Mouse (Mus musculus) ovary, postnatal 14 days (tissue): ENCODE measurements around the gene Rpl41.
"Not testable (repeated sequence)": the region's sequence is repeated elsewhere in the genome, so short reads cannot be mapped to it uniquely, and the experiment has no call there.

Source experiments
- DNase-seq: peaks from one replicate; pipeline ENCODE4 v3.0.0; 2022; ENCODE audit warnings: low spot score

The Rpl41 gene

GRCm38 (mm10) chr10:128555567-128555966, 6.5 kb upstream of the Rpl41 start:
- DNase-seq, result not testable (repeated sequence)

GRCm38 (mm10) chr10:128550144-128550823, 1.2 kb upstream of the Rpl41 start:
- DNase-seq, result not testable (repeated sequence)

GRCm38 (mm10) chr10:128549682-128550057, 565 bp upstream of the Rpl41 start:
- not testable (repeated sequence) for DNase-seq

GRCm38 (mm10) chr10:128548051-128548791, 884 bp downstream of the Rpl41 start:
- DNase-seq, result not testable (repeated sequence)

- peak; percentile 82 for DNase-seq
Measured at GRCm38 (mm10) chr10:128547361-128548032, 1.6 kb downstream of the Rpl41 start, which contains the start of gene Zc3h10. Zc3h10 (minus strand) TSS chr10:128547774.

- DNase-seq, result no peak
Measured at GRCm38 (mm10) chr10:128546787-128547186, 2.3 kb downstream of the Rpl41 start.

- DNase-seq, result no peak
Measured at GRCm38 (mm10) chr10:128546361-128546760, 2.7 kb downstream of the Rpl41 start.

- no peak for DNase-seq
Measured at GRCm38 (mm10) chr10:128545570-128545898, 3.6 kb downstream of the Rpl41 start.

GRCm38 (mm10) chr10:128544674-128545569, 4.2 kb downstream of the Rpl41 start:
- DNase-seq, result no peak

- DNase-seq, result no peak
Measured at GRCm38 (mm10) chr10:128544151-128544657, 4.9 kb downstream of the Rpl41 start.

GRCm38 (mm10) chr10:128543100-128543499, 6.0 kb downstream of the Rpl41 start:
- DNase-seq, result no peak

GRCm38 (mm10) chr10:128538340-128538870, 10.7 kb downstream of the Rpl41 start:
- DNase-seq, result no peak

GRCm38 (mm10) chr10:128536266-128536940, 12.7 kb downstream of the Rpl41 start:
- DNase-seq, result peak; percentile 83

GRCm38 (mm10) chr10:128535624-128536265, 13.4 kb downstream of the Rpl41 start:
- DNase-seq, result no peak

- no peak for DNase-seq
Measured at GRCm38 (mm10) chr10:128535206-128535605, 13.9 kb downstream of the Rpl41 start.

- DNase-seq, result no peak
Measured at GRCm38 (mm10) chr10:128526366-128527356, 22.4 kb downstream of the Rpl41 start.

GRCm38 (mm10) chr10:128525671-128526308, 23.3 kb downstream of the Rpl41 start, which contains the start of gene Esyt1:
Esyt1 (minus strand) TSS chr10:128525871.
- peak; percentile 73 for DNase-seq
